Mouse (Mus musculus) CH12.LX (cell line): Measurements from ENCODE around the gene Gng12. TPM values are rescaled to one million over a fixed set of nuclear protein-coding genes. Genes with fewer than 3 reads are reported as not detected.

ENCODE experiments used
- DNase-seq: peaks from one replicate; pipeline ENCODE4 v3.0.0-alpha.2; 2013; ENCODE audit errors: extremely low read depth
- H3K27ac ChIP-seq: 2 replicates; pipeline ENCODE4 v1.5.1; 2012; ENCODE audit warnings: low read depth, mild to moderate bottlenecking, control low read depth, moderate library complexity; ENCODE audit not compliant: insufficient read depth
- H3K27me3 ChIP-seq: replicated peaks from 2 replicates; pipeline ENCODE3; 2012; ENCODE audit warnings: inconsistent platforms
- H3K36me3 ChIP-seq, 2 experiments: replicated peaks in 1 of 2; 2 replicates each; pipeline versions ENCODE3 to v1.6.1; 2012; ENCODE audit warnings: inconsistent platforms in 1 of 2, low read length in 1 of 2, mild to moderate bottlenecking in 1 of 2, mixed read lengths in 1 of 2, moderate library complexity in 1 of 2; ENCODE audit not compliant: control insufficient read depth in 1 of 2, insufficient read depth in 1 of 2
- H3K4me1 ChIP-seq, 2 experiments: 2 replicates each; pipeline ENCODE4 v1.6.1; 2012; ENCODE audit warnings: inconsistent platforms in 1 of 2, moderate library complexity in 1 of 2; ENCODE audit not compliant: insufficient read depth in 2 of 2, control insufficient read depth in 1 of 2
- H3K4me2 ChIP-seq: 2 replicates; pipeline ENCODE4 v1.6.1; 2012; ENCODE audit warnings: low read depth, mild to moderate bottlenecking, control low read depth; ENCODE audit not compliant: poor library complexity, insufficient read depth, severe bottlenecking
- H3K4me3 ChIP-seq, 3 experiments: fragments of 150-350 bp in 1 of 3; sonication (generic) in 1 of 3; replicated peaks in 1 of 3; 2 replicates each; pipeline versions ENCODE3 to v1.5.1; 2011 to 2012; ENCODE audit warnings: low read depth in 2 of 3, low read length in 2 of 3, mild to moderate bottlenecking in 2 of 3, moderate library complexity in 2 of 3, control low read depth in 1 of 3, improper control_type of control experiment in 1 of 3, inconsistent platforms in 1 of 3, mixed read lengths in 1 of 3; ENCODE audit not compliant: poor library complexity in 1 of 3
- H3K79me2 ChIP-seq: replicated peaks from 2 replicates; pipeline ENCODE4 v1.6.1; 2012; ENCODE audit warnings: mild to moderate bottlenecking, moderate library complexity; ENCODE audit not compliant: control insufficient read depth, poor library complexity, insufficient read depth, severe bottlenecking; ENCODE audit errors: extremely low read depth
- H3K9ac ChIP-seq: 2 replicates; pipeline ENCODE4 v1.6.1; 2012; ENCODE audit warnings: low read depth, mild to moderate bottlenecking, control low read depth, moderate library complexity; ENCODE audit not compliant: insufficient read depth
- H3K9me3 ChIP-seq: replicated peaks from 2 replicates; pipeline ENCODE3; 2012; ENCODE audit warnings: low read length, inconsistent platforms, mixed read lengths
- BHLHE40 ChIP-seq: IDR thresholded peaks from 2 replicates; pipeline ENCODE4 v1.6.1; 2011; ENCODE audit warnings: mild to moderate bottlenecking, low read depth, low read length, improper control_type of control experiment
- CHD1 ChIP-seq: IDR thresholded peaks from 2 replicates; pipeline ENCODE4 v1.6.1; 2012; ENCODE audit warnings: low read depth, low read length, improper control_type of control experiment, inconsistent platforms
- E2F4 ChIP-seq: IDR thresholded peaks from 2 replicates; pipeline ENCODE4 v1.6.1; 2011; ENCODE audit warnings: low read depth, low read length, improper control_type of control experiment; ENCODE audit not compliant: insufficient replicate concordance
- EP300 ChIP-seq: IDR thresholded peaks from 2 replicates; pipeline ENCODE4 v1.6.1; 2011; ENCODE audit warnings: low read length, improper control_type of control experiment
- HCFC1 ChIP-seq: IDR thresholded peaks from 2 replicates; pipeline ENCODE4 v1.6.1; 2012; ENCODE audit warnings: low read depth, mild to moderate bottlenecking, inconsistent platforms, low read length, improper control_type of control experiment
- IRF4 ChIP-seq: IDR thresholded peaks from 2 replicates; pipeline ENCODE4 v1.6.1; 2014; ENCODE audit warnings: low read depth, mild to moderate bottlenecking, inconsistent platforms, low read length, improper control_type of control experiment
- JUN ChIP-seq: IDR thresholded peaks from 2 replicates; pipeline ENCODE4 v1.6.1; 2011; ENCODE audit warnings: low read depth, mild to moderate bottlenecking, low read length, improper control_type of control experiment, moderate library complexity; ENCODE audit not compliant: insufficient read depth
- JUND ChIP-seq: conservative IDR thresholded peaks from 2 replicates; pipeline ENCODE4 v1.6.1; 2011; ENCODE audit warnings: low read depth, low read length, improper control_type of control experiment
- MAFK ChIP-seq: IDR thresholded peaks from 2 replicates; pipeline ENCODE4 v1.6.1; 2011; ENCODE audit warnings: low read length, improper control_type of control experiment; ENCODE audit not compliant: insufficient replicate concordance
- MAX ChIP-seq: IDR thresholded peaks from 2 replicates; pipeline ENCODE4 v1.6.1; 2011; ENCODE audit warnings: low read length, improper control_type of control experiment
- MAZ ChIP-seq: IDR thresholded peaks from 2 replicates; pipeline ENCODE4 v1.6.1; 2012; ENCODE audit warnings: low read depth, mild to moderate bottlenecking, inconsistent platforms, low read length, improper control_type of control experiment, moderate library complexity
- MYC ChIP-seq: IDR thresholded peaks from 2 replicates; pipeline ENCODE4 v1.6.1; 2011; ENCODE audit warnings: low read depth, mild to moderate bottlenecking, improper control_type of control experiment, low read length
- NELFE ChIP-seq: IDR thresholded peaks from 2 replicates; pipeline ENCODE4 v1.6.1; 2011; ENCODE audit warnings: low read depth, low read length, improper control_type of control experiment
- POLR2A ChIP-seq: IDR thresholded peaks from 2 replicates; pipeline ENCODE4 v1.6.1; 2011; ENCODE audit warnings: low read depth, mild to moderate bottlenecking, improper control_type of control experiment, low read length
- POLR2AphosphoS2 ChIP-seq: IDR thresholded peaks from 2 replicates; pipeline ENCODE4 v1.6.1; 2011; ENCODE audit warnings: low read depth, low read length, improper control_type of control experiment
- TBP ChIP-seq: conservative IDR thresholded peaks from 2 replicates; pipeline ENCODE4 v1.6.1; 2011; ENCODE audit warnings: low read depth, low read length, improper control_type of control experiment
- TCF12 ChIP-seq: IDR thresholded peaks from 2 replicates; pipeline ENCODE4 v1.6.1; 2014; ENCODE audit warnings: low read depth, mild to moderate bottlenecking, inconsistent platforms, low read length, improper control_type of control experiment
- USF1 ChIP-seq: IDR thresholded peaks from 2 replicates; pipeline ENCODE4 v1.6.1; 2014; ENCODE audit warnings: low read depth, mild to moderate bottlenecking, inconsistent platforms, low read length, improper control_type of control experiment
- USF2 ChIP-seq: conservative IDR thresholded peaks from 2 replicates; pipeline ENCODE4 v1.6.1; 2011; ENCODE audit warnings: low read depth, low read length, improper control_type of control experiment
- ZC3H11A ChIP-seq: IDR thresholded peaks from 2 replicates; pipeline ENCODE4 v1.6.1; 2012; ENCODE audit warnings: low read depth, mild to moderate bottlenecking, inconsistent platforms, low read length, improper control_type of control experiment
- ZKSCAN1 ChIP-seq: IDR thresholded peaks from 2 replicates; pipeline ENCODE4 v1.6.1; 2012; ENCODE audit warnings: low read depth, inconsistent platforms, low read length, improper control_type of control experiment, borderline replicate concordance
- ZMIZ1 ChIP-seq: IDR thresholded peaks from 2 replicates; pipeline ENCODE4 v1.6.1; 2012; ENCODE audit warnings: low read depth, mild to moderate bottlenecking, inconsistent platforms, low read length, improper control_type of control experiment
- dilution Hi-C: fragments of 300-500 bp; cut with MboI; formaldehyde crosslinking; loops from 2 replicates; pipeline ENCODE4 v1.14.3; 2020; ENCODE audit warnings: low sequenced_read_pairs; ENCODE audit not compliant: extremely low pct_unique_long_range_greater_than_20kb, extremely low pct_ligation_motif_present
- in situ Hi-C: fragments of 300-500 bp; cut with MboI; formaldehyde crosslinking; loops from 3 replicates; pipeline ENCODE4 v1.14.3; 2019; ENCODE audit warnings: low sequenced_read_pairs, low pct_ligation_motif_present, low pct_unique_long_range_greater_than_20kb, mixed read lengths
- polyA plus RNA-seq: library from polyadenylated mRNA; unstranded; fragments of >175 nt; gene quantifications from 2 replicates; pipeline ENCODE4 v1.2.1, GENCODE M21; 2012; ENCODE audit warnings: low read depth; ENCODE audit not compliant: insufficient read length
- total RNA-seq, 2 experiments: library from RNA; depleted of rRNA; stranded (reverse); fragments of 300-350 nt in 1 of 2; fragments of >200 nt in 1 of 2; gene quantifications; 2 replicates each; pipeline ENCODE4 v1.2.3; 2012 to 2014

Gene Gng12
- total and polyA plus RNA-seq, 3 experiments: 3.9 to 20.8 (median 12.2) TPM

GRCm38 (mm10) chr6:67046937-67047336 is 150.7 kb downstream of the Gng12 start:
- Histone ChIP-seq H3K9ac (no peak overlapping the region), H3K27ac (no peak overlapping the region), H3K4me2 (no peak overlapping the region)

GRCm38 (mm10) chr6:67048052-67048691 is 152.0 kb downstream of the Gng12 start:
- H3K27me3 ChIP-seq: no peaks in the 10 kb centered on the region
- no peak overlapping the region for H3K4me3 ChIP-seq
- no peaks in the 10 kb centered on the region for H3K36me3 ChIP-seq
- DNase-seq: no peak
- peaks cover 0 to 3% of the 10 kb centered on the region in 2 experiments; a peak in 1 of 4 replicates for H3K4me1 ChIP-seq
- no peak overlapping the region for H3K4me2 ChIP-seq
- dilution Hi-C loops: no loop called here
- no peaks in the 10 kb centered on the region for H3K9me3 ChIP-seq
- TF ChIP-seq MAFK (no peak), USF2 (no peak), USF1 (no peak), JUN (no peak), BHLHE40 (no peak), ZC3H11A (no peak), HCFC1 (no peak), POLR2AphosphoS2 (no peak), E2F4 (no peak), TBP (no peak), JUND (no peak), IRF4 (no peak), POLR2A (no peak), NELFE (no peak), MAZ (no peak), ZMIZ1 (no peak), MAX (no peak), TCF12 (no peak)
- H3K79me2 ChIP-seq: no peaks in the 10 kb centered on the region
- in situ Hi-C loops: no loop called here
- no peak overlapping the region for H3K27ac ChIP-seq
- H3K9ac ChIP-seq: no peak overlapping the region

More at GRCm38 (mm10) chr6:67046937-67047336, 150.7 kb downstream of the Gng12 start:
- Histone ChIP-seq H3K4me1 (peaks cover 0 to 3% of the 10 kb centered on the region in 2 experiments; a peak in 1 of 4 replicates), H3K9me3 (no peaks in the 10 kb centered on the region), H3K79me2 (no peaks in the 10 kb centered on the region), H3K27me3 (no peaks in the 10 kb centered on the region), H3K36me3 (no peaks in the 10 kb centered on the region), H3K4me3 (no peak overlapping the region)
- TF ChIP-seq CHD1 (no peak), MYC (no peak), ZKSCAN1 (no peak), JUND (no peak), MAZ (no peak), EP300 (no peak), TBP (no peak)
- dilution Hi-C loops: no loop called here
- in situ Hi-C loops: no loop called here
- no peak for DNase-seq
